Mouse (Mus musculus) brain, embryonic 18.5 days (tissue): ENCODE data around the gene Xrn1.
"Not testable (repeated sequence)": the region's sequence is repeated elsewhere in the genome, so short reads cannot be mapped to it uniquely, and the experiment has no call there.

Source experiments
- DNase-seq: peaks from one replicate; pipeline ENCODE4 v3.0.0-alpha.2; 2012; ENCODE audit warnings: low read depth, low spot score

Gene Xrn1

DNA sequence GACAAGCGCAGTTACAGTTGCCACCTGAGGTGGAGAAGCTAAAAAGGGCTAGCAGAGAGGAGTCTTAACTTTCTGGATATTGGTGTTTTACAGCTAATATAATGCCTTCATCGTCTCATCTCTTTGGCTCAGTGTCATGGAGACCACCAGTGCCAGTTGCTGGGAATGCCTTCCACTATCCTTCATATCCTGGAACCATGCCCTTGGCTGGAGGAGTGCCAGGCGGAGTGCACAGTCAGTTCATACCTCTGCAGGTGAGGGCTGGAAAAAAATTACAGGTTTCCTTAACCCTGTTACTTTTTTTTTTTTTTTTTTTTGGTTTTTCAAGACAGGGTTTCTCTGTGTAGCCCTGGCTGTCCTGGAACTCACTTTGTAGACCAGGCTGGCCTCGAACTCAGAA is 96.9 kb downstream of the Xrn1 start:
- no peak for DNase-seq

DNA sequence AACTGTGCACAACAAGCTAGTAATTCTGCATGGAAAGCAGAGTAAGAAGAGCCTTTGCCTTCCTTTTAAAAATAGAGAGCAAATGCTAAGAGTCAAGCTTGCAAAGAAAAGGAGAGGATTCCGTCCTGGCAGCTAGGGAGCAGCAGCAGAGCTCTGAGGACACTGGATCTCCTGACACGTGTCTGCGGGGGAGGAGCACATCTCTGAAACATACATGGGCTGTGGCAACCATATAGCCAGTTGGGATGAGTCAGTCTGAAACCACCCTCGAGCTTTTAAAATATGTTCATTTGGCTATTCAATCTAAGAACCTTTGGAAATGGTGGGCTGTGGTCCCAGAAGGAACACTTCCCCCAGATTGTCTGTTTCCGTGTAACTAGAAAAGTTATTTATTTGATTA is 100.3 kb downstream of the Xrn1 start:
- no peak for DNase-seq

DNA sequence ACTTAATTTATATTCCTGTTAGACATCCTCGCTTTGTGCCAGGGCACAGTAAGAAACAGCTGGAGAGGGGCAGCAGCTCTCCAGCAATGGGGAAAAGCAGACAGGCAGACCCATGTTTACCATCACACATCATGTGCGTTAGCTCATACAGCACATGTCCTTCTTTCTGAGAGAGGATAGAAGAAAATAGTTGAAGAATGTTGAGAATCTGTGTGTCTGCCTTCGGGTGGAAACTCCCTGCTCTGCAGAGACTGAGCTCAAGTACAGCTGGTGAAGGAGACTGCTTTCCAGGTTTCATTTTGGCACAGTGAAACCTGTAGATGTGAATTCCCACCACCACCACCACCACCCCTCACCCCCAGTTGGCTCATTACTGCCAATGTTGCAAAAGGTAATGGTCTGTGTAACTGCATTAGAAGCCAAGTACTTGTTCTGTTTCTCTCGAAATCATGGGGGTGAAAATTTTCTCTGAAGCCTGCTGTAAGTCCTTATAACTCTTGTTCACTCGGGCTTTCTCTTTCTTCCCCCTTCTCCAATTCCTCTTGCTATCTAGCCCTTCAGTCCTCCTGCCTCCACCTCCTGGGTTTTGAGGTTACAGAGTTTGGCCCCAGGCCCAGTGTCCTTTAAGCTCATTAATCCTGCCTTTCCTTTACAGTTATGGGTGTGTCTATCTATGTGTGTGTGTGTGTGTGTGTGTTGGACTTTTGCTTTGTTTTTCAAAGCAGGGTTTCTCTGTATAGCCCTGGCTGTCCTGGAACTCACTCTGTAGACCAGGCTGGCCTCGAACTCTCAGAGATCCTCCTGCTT is 102.1 kb downstream of the Xrn1 start:
- DNase-seq = no peak

DNA sequence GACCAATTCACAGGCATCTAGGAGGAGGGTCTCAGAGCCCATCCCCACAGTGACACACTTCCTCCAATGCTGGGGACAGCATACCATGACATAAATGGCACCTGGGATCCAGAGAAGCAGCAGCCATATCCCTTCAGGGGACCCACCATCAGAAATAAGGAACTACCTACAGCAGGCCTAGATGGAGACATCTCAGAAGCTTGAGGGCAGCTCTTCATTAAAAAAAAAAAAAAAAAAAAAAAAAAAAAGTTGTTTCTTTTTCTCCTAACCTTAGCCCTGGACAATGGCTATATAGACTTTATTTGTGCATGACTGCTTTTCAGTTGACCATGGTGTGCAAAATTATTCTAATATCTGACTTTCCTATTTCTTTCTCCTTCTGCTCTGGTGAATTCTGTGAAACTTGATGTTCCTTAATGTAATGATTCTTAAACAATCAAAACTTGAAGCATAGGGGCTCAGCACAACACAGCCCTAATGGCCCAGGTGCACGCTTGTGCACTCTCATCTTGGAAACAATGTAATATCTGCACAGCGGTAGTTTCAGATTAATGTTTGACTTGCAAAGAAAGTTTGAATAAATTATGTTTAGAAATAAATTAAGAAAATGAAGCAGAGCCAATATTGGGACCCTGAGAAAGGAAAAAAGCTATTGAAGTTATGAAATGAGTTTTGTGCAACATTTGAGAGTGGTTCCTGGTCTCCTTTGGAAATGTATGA is 108.7 kb downstream of the Xrn1 start:
- DNase-seq = no peak

DNA sequence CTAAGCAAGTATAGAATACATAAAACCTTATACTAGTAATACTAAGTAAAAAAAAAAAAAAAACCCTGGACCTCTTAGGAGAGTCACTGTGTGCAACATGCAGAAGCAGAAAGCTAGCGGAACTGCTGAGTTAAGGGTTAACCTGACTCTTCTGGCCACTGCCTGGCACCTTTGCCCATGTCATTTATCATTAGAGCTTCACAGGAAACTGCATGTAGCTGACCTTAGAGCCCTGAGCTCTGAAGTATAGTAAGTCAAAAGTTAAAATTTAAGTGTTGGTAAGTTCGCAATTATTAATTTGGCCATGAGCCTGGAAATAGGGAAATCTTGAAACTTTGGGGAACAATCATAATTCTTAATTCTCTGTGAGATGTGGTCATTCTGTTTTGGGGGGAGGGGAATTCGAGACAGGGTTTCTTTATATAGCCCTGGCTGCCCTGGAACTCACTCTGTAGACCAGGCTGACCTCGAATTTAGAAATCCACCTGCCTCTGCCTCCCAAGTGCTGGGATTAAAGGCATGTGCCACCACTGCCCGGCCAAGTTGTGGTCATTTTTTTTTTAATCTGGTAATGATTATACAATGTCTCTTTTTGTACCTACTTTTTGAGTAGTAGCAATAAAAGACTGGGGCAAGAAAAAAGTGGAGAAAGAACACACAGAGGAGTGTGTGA is 109.4 kb downstream of the Xrn1 start:
- no peak for DNase-seq

DNA sequence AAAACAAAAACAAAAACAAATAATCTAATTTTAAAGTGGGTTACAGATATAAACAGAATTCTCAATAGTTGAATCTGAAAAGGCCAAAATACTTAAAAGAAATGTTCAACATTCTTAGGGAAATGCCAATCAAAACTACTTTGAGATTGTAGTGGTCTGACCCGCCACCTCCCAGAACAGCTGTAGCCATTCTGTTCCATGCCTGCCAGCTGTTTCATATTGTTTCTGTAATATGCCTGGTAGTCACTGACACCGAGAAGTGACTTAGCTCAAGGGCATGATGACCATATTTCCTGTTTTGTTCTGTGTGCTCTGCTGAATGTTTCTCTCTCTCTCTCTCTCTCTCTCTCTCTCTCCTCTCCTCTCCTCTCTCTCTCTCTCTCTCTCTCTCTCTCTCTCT is 112.9 kb downstream of the Xrn1 start:
- no peak for DNase-seq

DNA sequence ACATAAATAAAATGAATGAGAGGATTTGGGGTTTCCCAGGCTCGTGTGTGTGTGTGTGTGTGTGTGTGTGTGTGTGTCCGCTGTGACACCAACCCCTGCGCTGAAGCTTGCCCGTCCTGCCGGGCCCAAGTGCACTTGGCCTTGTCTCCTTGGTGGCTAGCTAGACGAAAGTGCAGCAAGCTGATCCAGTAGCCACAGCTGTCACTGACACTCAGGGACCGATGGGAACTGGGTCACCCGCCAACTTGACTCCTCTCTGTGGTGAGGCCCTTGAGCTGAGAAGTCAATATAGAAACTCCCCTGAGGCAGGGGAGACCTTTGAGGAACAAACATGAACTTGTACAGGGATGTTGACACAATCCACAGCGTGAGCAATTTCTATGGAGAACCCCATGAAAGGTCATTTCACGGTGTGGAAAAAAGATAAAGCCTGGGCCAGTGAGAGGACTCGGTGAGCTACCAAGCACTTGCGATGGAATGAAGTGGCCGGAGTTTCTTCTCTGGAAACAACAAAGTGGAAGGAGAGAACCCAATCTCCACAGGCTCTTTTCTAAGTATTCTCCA is 124.3 kb downstream of the Xrn1 start:
- no peak for DNase-seq

DNA sequence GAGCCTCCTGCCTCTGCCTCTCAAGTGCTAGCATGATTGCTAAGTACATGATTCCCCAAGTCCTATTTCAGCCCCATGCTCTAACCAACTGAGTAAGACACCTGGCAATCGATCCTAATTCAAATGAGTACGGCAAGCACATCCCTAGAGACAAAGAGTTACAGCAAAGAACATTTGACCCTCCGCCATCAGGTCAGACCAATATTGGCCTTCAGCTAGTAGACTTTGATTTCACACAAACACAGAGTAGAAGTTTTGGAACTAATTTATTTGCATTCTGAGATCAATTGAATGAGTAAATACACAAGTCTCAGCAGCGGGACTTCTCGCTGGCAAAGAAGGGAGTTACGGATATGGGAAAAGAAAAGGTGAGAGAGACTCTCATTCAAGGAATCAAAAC is 130.7 kb downstream of the Xrn1 start:
- DNase-seq = no peak

DNA sequence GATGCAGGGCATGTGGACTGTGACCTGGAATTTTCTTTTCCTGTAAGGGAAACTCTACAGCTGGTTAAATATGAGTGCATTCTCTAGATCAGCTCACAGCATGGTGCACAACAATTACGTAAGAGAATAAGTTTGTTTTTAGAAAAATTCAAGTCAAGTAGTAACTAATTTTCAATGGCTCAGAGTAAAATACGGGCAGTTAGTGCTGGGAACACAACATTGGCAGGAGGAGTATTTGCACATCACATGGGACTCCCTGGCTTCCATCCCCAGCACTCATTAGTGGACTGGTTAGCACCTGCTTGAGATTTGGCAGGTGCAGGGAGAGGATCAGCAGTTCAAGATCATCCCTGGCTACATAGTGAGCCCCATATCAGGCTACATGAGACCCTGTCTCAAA is 133.1 kb downstream of the Xrn1 start:
- DNase-seq = no peak

DNA sequence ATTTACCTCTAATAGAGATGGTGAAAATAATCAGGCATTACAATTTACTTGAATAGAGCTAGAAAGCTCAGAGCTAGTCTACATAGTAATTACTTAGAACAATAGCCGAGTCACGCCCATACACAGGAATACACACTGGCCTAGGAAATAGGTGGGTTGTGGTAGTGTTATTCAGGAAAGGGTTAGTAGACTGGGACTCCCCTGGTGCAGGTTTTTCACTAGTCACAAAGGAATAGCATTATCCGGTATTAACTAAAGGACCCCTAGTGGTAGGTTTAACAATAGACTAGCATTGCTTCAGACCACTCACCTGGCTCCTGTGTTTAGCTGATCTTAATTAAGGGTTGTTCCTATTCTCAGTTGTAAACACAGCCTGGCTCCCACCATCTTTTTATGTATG is 133.9 kb downstream of the Xrn1 start:
- not testable (repeated sequence) for DNase-seq

DNA sequence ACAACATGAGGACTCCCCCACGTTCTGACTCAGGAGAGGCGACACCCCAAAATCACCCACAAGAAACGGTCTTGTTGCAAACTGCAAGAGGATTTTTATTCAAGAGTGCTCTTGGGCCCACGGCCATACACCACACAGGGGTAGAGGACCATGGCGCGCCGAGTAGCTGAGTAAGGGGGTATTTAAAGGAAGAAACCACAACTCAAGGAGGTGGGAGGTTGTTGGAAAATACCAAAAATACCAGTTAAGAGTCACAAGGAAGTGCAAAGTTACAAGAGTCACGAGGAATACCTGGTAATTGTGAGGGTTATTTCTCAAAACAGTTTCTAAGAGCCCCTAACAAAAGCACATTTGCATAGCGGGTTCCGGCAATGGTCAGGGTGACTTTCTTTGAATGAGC is 138.1 kb downstream of the Xrn1 start:
- not testable (repeated sequence) for DNase-seq

DNA sequence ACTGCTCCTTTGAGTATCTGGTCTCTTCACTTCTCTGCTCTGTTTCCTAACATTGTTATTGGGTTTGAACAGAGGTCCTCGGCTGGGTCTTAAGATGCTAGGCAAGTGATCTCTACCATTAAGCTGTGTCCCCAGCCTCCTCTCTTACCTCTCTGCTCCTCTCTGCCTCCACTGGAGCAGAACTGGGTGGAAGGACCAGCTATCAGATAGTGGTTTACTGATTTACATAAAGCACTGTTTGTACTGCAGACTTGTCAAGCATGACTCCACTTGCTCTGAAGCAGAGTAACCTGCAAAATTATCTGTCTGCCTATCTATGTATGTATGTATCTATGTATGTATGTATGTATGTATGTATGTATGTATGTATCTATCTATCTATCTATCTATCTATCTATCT is 138.7 kb downstream of the Xrn1 start:
- DNase-seq = no peak

DNA sequence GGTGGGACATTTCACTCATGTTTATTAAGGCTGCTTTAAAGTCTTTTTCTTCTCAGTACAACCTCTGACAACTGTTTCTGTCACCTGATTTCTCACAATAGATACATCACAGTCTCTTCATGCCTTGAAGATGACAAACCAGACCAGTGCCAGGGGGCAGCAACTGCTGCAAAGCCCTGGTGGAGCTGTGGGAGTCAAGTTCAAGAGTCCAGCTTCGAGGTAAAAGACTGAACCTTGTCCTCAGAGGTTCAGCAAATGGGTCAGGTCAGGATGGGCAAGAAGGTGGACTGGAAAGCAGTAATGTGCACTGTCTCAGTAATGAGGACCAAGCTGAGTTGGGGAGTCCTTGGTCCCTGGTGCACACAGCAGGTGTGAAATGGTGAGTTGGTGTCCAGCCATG is 139.8 kb downstream of the Xrn1 start:
- no peak for DNase-seq

DNA sequence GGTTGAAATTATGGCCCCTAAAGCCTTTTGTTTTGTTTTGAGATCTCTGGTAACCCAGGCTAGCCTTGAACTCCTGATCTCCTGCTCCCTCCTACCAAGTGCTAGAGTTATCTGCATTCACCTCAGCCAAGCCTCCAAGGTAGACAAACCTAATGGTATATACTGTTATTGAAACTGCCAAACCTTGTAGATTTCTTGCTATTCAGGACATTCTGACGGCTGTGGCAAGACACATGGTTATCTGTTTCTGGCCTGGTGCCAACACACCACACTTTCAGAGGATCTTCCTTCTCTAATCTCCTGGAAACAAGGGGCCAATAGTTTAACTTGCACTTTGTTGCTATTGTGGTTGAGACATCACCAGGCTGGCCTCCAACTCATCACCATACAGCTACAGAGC is 140.6 kb downstream of the Xrn1 start:
- DNase-seq = no peak

DNA sequence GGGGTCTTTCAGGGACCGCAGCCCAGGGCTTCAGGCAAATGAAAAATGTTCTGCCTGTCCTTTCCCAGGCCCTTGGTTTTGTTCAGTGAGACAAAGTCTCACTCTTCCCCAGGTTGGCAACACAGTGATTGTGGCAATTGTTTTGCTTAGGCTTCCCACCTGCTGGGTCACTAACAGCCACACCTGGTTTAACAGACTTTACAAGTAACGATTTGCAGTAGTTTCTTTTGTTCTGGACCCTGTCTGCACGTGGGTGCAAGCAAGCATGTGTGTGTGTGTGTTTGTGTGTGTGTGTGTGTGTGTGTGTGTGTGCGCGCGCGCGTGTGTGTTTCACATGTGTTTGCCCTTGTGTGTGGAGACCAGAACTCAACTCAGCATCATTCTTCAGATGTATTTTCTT is 148.3 kb downstream of the Xrn1 start:
- no peak for DNase-seq
